Mouse (Mus musculus) layer of hippocampus, adult 9-11 months (tissue): ENCODE measurements around the gene Nfix.
"Not testable (repeated sequence)": the region's sequence is repeated elsewhere in the genome, so short reads cannot be mapped to it uniquely, and the experiment has no call there.

Experiments
- DNase-seq: peaks from one replicate; pipeline ENCODE4 v3.0.0; 2022

Nfix gene

GRCm38 (mm10) chr8:84693332-84693731 is 106.8 kb downstream of the Nfix start:
- no peak for DNase-seq

DNA sequence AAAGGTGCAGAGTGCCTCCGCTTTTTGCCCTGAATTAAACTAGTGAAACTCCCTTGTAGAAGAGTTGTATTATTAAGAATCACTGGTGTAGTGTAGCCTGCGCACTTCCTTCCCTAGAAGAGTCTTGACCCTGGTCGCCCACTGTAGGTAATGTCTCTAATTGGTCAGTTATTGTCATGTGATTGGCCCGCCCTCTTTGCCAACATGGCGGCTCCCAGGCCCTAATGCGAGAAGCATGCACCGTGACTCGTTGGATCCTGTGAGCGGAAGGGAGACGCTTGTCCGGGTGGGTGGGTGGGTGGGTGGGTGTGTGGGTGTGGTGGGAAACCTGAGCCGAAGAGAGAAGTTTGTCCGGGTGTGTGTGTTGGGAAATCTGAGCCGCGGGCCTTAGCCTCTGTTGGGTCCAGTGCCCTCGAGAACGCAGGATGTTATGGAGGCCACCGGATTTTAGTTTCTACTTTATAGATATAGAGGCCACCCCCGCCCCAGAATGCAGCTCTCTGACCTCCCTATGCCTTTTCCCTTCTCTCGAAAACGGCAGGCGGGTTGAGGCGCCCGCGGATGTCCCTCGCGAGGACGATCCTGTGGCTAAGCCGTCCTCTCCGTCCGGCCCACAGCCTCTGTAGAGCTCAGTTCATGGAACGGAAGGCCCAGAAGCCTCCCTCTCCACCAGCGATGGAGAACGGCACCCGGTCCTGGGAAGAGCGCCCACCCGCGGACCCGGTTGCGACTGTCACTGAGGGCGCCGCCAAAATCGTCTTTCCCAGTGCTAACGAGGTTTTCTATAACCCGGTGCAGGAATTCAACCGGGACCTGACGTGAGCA is 110.8 kb downstream of the Nfix start:
- DNase-seq: peak; percentile 92

- peak; percentile 84 for DNase-seq
Observed at GRCm38 (mm10) chr8:84687705-84688100, 112.4 kb downstream of the Nfix start, which contains the start of gene Nacc1. Nacc1 (minus strand) TSS chr8:84687862.

GRCm38 (mm10) chr8:84687003-84687704 is 113.0 kb downstream of the Nfix start:
- DNase-seq: no peak

GRCm38 (mm10) chr8:84686191-84687002 is 113.7 kb downstream of the Nfix start, which contains the start of gene Trmt1:
Trmt1 (plus strand) TSS chr8:84686307.
- peak; percentile 60 for DNase-seq

- DNase-seq: no peak
Observed at GRCm38 (mm10) chr8:84684537-84684936, 115.6 kb downstream of the Nfix start.

DNA sequence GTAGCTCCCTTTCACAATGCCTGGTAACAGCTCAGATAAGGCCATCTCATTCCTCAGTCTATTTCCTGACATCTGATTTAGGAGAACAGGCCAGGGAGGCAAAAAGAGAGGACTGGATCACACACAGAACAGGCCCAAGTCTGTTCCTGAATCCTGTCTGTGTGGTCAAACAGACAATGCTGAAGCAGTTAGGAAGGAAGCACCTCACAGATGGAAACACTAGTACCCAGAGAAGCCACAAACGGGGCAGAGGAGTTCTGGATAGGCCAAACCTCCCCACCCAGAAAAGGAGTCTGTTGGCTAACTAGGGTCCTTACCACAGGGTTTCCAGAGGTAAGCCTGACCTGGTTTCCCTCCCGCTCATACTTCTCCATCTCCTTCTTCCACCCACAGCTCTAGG is 117.9 kb downstream of the Nfix start:
- no peak for DNase-seq

DNA sequence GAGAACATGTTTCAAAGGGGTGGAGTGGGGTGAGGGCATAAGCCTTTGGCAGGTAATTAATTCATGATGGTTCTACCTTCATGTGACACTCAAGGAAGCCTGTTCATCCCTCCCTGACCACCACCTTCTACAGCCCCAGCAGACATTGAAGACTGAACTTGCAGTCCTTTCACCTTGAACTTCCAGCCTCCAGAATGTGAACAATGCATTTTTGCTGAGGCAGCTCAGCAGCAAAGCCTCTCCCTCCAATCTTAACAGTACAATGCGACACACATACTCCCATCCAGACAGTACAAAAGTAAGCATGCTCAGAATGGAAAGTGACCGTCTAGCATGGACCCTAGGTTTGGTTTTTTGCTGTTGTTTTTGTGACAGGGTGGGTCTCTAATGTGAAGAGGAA is 118.7 kb downstream of the Nfix start:
- DNase-seq: no peak

GRCm38 (mm10) chr8:84677305-84677704 is 122.8 kb downstream of the Nfix start:
- DNase-seq: no peak

DNA sequence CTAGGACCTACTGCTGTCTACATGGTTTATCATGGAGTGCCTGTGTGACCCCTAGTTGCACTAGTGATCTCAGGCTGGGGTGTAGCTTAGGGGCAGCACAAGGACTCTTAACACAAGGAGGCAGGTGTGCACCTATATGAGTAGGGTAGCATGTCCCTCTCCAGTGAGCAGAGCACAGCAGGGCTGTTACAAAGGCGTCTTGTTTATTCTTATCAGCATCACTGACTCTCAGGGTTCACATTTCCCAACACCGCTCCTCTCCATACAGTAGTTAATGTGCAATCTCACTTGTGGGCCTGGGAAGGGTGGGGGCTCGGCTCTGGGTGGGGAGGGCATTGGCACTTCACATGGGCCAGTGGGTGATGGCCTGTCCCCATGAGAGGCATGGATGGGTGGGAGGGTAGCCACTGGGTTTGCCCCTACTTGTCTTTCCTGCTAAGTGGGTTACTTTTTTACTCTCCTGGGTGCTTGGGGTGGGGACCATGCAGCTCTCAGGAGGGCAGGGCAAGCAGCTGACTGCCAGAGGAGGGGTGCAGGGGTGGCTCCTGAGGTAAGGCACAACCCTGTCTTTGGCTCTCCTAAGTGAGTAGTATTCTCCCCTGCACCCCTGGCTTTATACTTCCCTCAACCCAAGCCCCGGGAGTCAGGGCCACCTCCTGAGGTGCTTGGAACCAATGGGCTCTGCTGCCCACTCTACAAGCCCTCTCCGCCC is 129.7 kb downstream of the Nfix start:
- DNase-seq: not testable (repeated sequence)

GRCm38 (mm10) chr8:84668731-84669485 is 131.2 kb downstream of the Nfix start:
- no peak for DNase-seq

GRCm38 (mm10) chr8:84668081-84668480 is 132.1 kb downstream of the Nfix start:
- no peak for DNase-seq

DNA sequence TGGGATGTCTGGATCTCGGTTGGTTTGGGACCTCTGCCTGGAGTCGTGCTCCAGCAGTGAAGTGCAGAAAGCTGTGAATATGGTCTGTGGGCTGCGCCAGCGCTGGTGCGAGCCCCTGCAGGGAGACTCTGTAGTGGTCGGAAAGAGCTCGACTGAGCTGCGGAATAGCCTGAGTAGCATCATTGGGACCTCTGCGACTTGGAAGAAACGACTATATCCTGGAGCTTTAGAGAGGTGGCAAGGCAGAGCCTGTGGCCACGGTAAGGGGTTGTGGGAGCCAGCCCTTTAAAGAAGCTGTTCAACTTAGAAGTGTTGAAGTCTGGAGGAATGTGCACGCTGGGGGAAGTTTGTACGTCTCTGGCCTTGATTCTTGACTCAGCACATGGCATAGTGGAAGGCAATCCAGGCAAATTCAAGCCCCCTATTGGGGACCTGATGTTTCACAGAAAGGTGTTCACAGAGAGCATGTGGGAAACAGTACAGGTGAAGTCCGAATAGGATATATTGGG is 134.7 kb downstream of the Nfix start:
- DNase-seq: peak; percentile 47

DNA sequence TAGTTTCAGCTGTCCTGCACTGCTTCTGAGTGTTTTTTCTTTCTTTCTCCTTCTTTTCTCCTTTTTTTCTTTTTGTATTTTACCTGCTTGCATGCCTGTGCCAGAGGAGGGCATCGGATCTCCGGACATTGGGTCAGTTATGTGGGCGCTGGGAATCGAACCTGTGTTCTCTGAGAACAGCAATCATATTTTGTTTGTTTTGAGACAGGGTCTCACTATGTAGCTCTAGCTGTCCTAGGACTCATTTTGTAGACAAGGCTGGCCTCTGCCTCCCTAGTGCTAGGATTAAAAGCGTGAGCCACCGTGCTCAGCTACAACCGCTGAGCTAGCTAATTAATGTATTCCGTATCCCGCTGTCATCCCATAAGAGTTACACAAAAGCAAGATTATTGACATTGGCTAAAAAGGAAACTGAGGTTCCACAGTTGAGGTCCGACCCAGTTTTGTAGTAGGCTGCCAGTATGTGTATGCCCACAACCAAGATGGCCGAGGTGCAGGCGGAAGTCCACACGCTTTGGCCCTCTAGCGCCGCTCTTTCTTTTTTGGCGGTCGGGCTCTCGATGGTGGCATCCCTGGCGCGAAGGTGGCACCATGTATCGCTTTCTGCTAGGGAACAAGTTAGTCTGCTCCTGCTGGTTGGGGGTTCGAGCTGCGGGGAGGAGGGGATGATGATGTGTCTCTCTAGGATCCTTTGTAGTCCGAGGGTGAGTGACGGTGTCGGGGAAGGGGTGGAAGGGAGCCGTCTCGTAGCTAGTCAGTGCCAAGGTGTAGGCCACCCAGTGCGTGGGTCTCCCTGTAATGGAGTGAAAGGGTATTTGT is 135.4 kb downstream of the Nfix start:
- DNase-seq: peak; percentile 90

DNA sequence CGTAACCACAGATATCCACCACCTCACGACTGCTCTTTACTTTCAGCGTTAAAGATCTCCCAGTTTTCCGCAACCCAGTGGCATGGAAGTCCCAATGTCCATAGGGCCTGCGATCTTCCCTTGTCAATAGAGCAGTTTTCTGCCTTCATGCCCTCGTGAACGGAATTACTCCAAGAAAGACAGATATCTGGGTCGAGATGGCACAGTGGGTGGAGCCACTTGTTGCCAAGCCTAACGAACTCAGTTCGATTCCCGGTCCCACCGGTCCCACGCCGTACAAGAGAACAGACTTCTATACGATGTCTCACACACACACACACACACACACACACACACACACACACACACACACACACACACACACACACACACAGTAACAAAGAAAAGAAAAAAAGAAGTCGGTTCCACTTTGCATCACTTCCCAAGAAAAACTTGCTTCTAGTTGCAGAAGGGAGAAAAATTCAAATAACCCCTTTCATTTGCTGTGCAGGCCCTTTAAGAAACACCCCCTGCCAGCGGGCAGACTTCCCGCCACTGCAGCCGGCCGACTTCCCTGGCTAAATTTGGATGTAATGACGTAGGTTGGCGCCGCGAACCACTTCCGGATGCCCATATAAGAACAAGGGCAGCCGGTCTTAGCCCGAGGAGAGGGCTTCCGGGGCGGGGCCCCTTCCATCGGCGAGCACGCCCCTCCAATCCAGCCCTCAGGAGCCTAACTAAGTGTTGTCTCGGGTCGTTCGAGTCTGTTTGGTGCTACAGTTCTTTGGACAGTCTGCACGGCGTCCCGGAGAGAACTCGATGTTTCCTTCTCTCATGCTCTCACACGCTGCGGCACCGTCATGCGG is 136.4 kb downstream of the Nfix start:
- DNase-seq: peak; percentile 97

DNA sequence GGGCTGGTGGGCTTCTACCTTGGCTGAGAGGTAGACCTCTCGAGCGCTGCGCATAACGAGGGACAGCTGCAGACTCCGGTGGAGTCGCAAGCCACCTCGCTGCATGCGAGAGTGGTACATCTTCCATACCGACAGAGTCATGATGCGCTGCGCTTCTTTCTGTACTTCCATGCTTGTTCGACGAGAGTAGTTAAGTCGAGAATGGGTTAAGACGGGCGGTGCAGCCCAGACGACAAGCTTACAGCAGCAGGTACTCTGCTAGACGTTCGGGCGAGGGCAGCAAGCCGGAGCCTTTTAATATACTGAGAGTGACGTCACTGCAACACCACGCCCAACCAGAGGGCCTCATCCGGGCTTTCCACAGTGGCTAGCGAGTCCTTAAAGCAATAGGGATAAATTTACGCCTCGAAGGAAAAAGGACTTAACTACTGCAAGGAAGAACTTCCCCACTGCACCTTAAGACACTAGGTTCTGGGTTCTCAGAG is 137.5 kb downstream of the Nfix start, which contains the start of gene Ier2:
Gene Ier2, minus strand, starts transcription at position 272 of the 485 bp plus-strand sequence.
- peak; percentile 95 for DNase-seq

DNA sequence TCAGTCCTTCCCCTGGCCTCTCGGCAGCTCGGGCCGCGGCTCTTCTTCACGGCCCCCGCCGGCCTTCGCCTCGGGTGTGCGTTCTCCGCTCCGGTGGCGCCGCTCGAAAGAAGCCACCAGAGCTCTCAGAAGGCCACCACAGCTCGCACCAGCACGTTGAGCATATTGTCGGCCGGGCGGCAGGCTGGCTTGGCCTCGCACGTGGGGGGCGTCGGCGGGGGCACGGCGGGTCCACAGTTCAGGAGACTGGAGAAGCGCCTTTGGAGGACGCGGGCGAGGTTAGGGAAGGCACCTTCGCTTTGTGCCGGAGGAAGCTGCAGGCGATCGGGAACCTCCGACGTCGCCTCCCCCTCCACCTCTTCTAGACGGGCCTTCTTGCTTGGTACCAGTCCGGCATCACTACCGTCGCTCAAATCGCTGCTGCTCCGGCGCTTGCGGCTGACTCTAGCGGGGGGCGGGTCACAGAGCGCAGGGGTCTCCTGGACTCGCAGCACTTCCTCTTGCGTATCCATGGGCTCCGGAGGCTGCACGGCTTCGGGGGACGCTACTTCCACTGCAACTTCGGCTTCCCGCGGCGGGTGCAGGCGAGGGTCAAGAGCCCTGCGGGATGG is 138.1 kb downstream of the Nfix start:
- DNase-seq: no peak

DNA sequence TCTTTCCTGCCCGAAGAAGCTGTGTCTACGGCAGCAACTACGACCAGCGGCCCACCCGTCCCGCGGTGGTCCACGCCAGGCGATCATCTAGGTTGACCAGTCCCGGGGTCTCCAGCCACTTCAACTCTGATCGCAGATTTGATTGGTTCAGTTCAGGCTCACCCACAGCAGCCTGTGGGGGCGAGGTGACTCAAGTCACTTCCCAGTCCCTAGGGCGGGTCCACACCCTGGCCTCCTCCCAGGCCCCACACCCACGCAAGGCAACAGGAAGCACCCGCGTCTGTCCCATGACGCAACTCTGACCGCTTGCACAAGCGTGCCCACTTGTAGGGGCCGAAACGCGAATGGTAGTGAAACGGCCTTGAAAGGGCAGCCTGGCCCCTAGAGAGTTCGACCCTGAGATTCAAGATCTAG is 138.7 kb downstream of the Nfix start:
- peak; percentile 89 for DNase-seq
